Mouse (Mus musculus) natural killer cell, adult 2 months (primary cell): ENCODE data around the gene Crtc1.
A peak's percentile ranks its signal among the peaks of the same experiment; 100 is the strongest.

Source experiments
- DNase-seq, 2 experiments: peaks; one replicate each; pipeline ENCODE4 v3.0.0; 2022; ENCODE audit warnings: low spot score in 2 of 2

The Crtc1 gene

GRCm38 (mm10) chr8:70439055-70439847 lies at the start of gene Crtc1:
TSS of gene Crtc1 (minus strand) at chr8:70439579.
- peak; percentile 98 to 99 for DNase-seq

- no peak for DNase-seq
Observed at GRCm38 (mm10) chr8:70488931-70489470, 49.6 kb upstream of the Crtc1 start.

- DNase-seq = peak; percentile 33 to 43
Observed at GRCm38 (mm10) chr8:70487993-70488796, 48.8 kb upstream of the Crtc1 start.

DNA sequence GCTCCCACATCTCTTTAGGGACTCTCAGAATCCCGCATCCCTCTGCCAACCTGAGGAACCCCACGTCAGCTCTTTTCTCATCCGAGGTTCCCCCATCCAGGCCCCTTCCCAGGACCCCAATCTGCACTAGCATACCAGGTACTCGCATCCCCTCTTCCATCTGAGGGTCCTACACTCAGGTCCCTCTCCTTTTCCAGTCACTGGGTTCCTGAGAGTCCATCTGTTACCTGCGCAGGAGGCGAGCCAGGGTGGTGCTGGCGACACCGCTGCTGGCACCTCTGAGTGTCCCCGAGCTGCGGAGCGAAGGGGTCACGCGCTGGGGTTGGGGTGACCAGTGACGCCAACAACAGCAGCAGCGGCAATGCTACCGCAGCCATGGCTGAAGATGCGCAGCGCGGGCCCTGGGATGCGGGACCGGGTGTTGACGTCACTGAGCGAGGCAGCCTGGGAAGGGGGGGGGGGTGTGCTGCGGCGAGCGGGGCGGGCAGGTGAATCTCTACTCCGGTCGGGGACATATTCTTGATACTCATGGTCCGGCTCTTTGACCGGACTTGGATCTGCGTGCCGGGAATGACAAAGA lies 47.7 kb upstream of the Crtc1 start, which contains the start of gene Tmem59l:
Gene Tmem59l (minus strand): TSS at position 418 of the 580 bp plus-strand sequence.
- DNase-seq = no peak

DNA sequence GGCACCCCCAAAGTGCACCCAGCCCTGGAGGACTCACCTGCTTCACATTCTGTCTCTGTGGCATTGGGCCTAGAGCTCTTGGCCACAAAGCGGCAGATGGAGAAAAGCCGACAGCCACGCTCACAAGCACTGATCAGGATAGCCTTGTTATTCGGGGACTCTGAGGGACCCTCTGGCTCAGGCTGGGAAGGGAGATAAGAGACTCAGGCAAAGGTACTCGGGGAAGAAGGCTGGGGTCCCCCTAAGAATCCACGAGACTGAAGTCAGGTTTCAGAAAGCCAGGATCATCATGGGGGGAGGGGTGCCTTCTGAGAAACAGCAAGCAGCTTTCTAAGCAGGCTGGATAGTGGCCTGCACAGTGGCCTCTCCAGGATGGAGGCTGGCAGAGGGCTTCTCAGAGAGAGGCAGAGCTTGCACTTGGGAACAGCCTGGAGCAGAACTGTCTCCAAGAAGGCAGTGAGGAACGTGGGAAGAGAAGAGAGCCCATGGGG lies 46.9 kb upstream of the Crtc1 start:
- no peak for DNase-seq

- DNase-seq = no peak
Observed at GRCm38 (mm10) chr8:70482943-70483342, 43.6 kb upstream of the Crtc1 start.

- DNase-seq = no peak
Observed at GRCm38 (mm10) chr8:70481908-70482307, 42.5 kb upstream of the Crtc1 start.

GRCm38 (mm10) chr8:70477269-70477982 lies 38.0 kb upstream of the Crtc1 start:
- DNase-seq = no peak

DNA sequence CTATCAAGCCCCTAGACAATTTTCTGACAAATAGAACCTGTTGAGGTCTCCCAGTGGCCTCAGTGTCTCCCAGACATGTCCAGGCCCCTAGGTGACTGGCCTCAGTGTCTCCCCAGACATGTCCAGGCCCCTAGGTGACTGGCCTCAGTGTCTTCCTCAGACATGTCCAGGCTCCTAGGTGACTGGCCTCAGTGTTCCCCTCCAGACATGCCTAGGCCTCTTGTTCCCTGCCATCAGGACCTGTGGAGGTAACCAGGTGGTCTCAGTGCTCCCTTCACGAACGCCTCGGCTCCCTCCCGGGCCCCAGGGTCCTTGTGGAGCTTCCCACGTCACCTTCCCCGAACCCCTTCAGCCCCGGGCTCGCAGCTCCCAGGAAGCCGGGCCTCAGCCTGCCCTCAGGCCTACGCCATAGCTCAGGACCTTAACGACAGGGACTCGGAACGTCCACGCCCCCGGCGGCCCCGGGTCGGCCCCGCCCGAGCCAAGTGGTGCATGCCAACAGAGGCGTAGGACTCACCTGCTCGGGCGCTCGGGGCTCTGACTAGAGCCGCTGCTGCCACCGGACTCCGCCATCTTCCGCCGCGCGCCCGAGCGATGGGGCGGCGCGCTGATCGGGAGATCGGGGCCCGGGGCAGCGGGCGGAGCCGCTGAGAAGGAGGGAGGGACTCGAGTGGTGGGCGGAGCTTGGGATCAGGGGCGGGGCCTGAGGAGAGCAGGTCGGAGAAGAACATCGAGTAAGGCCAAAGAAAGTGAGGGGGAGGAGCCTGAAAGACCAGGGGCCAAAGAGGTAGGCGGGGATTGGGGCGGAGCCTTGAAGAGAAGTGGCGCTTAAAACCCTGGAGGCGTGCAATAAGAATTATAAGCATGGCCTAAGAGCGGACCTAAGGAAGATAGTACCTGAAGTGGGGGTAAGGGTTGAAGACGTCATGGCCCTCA lies 37.2 kb upstream of the Crtc1 start, which contains the start of gene Klhl26:
Gene Klhl26 (minus strand): TSS at position 636 of the 936 bp plus-strand sequence.
- DNase-seq = peak; percentile 97

- DNase-seq = no peak
Observed at GRCm38 (mm10) chr8:70471856-70472255, 32.5 kb upstream of the Crtc1 start.

- no peak for DNase-seq
Observed at GRCm38 (mm10) chr8:70469938-70470337, 30.6 kb upstream of the Crtc1 start.

GRCm38 (mm10) chr8:70469295-70469916 lies 30.0 kb upstream of the Crtc1 start:
- no peak for DNase-seq

DNA sequence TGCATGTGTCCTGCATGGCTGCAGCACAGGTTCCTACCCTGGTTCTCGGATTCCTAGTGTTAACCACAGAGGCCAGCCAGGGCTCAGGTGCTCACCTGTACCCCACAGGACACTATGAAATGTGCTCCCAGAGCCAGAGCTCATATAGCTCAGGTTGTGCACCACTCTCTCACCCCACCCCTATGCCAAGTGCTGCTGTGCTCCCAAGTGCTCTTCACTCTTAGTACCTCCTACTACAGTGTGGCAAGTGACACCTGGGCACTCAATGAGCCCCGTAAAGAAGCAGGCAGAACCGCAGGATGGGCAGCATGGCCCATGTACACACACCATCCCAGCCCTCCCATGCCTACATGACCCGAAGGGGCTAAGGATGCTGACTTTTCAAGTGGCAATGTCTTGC lies 29.4 kb upstream of the Crtc1 start:
- DNase-seq = no peak

- no peak for DNase-seq
Observed at GRCm38 (mm10) chr8:70467907-70468306, 28.5 kb upstream of the Crtc1 start.

DNA sequence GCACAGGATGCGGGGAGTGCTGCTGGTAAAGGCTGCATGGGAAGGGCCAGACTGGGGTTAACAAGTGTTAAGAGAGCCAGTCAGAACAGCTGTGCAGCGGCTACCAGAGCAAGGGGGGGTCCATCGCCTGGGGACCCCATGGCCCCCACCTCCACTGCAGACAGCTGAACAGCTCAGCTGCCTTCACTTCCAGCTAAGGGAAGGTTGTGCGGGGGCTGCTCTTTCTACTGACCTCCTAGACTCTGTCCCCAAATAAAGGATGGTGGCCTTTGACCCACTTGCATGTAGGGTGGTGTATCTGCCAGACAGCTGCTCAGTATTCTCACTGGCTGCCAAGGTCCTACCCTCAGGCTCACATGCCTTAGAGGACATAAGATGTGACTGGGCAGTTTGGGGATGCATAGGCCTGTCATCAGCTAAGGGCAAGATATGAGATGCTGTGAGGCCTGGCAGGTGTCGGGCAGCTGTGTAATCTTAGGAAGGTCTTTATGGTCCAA lies 27.9 kb upstream of the Crtc1 start:
- DNase-seq = no peak

- DNase-seq = no peak
Observed at GRCm38 (mm10) chr8:70466771-70467170, 27.4 kb upstream of the Crtc1 start.

DNA sequence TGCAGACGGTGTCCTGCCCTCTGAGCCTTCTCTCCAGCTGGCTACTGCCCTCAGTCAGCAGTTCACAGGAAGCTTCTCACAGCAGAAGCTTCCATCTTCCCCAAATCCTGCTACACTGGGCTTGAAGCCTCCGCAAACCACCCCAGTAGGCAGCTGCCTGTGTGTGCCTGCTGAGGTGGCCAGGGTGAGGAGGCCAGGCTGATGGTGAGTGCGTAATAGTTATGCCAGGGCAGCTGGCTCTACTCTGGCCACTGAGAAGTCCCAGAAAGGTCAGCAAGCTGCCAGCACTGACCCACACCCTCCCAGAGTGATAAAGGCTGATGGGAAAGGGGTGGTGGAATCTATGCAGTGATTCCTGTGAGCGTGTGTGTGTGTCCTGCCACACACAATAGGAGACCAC lies 26.9 kb upstream of the Crtc1 start:
- DNase-seq = no peak

DNA sequence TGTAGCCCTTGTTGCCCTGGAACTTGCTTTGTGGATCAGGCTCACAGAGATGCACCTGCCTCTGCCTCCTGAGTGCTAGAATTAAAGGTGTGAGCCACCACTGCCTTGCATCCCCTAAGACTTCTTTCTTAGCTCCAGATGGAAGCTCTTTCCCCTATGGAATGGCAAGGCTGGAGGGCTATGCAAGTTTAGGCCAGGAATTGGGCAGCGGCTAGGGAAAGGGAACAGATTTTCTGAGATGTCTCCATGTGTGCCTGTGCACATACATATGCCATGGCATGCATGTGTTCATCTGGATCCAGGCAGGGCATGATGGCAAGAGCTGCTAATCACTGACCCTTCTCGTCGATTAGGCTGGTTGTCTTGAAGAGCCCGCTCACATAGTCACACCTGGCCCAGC lies 26.3 kb upstream of the Crtc1 start:
- no peak for DNase-seq

DNA sequence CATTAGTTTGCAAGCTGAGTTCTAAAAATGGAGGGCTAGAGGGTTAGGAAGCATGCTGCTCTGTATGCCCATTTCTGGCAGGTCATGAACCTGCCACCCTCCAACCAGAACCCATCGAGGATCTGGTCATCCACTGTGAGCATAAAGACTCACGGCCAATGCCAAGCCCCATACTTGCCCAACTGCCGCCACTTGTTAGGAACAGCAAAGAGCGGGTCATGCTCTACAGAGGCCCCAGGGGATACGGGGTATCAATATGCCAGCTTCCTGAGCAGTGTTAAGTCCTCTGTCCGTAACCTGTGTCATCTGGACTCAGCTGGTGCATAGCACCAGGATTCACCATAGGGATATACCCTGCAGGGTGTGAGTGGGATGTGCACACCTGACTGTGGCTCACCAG lies 24.8 kb upstream of the Crtc1 start:
- DNase-seq = no peak

GRCm38 (mm10) chr8:70463306-70463705 lies 23.9 kb upstream of the Crtc1 start:
- no peak for DNase-seq
